Mouse (Mus musculus) liver, embryonic 14.5 days (tissue): ENCODE measurements around the gene Clmn. TPM values are rescaled to one million over a fixed set of nuclear protein-coding genes. Genes with fewer than 3 reads are reported as not detected.
A peak's percentile ranks its signal among the peaks of the same experiment; 100 is the strongest.

Experiments used
- ATAC-seq: fragments of 200-750 bp; cut with Nextera tagmentation; 2 replicates; pipeline ENCODE4 v1.8.0; 2017; ENCODE audit warnings: moderate number of reproducible peaks, mild to moderate bottlenecking, moderate library complexity; ENCODE audit not compliant: insufficient read depth
- DNase-seq, 3 experiments: peaks; one replicate each; pipeline ENCODE4 v3.0.0-alpha.2; 2012 to 2013; ENCODE audit warnings: low read depth in 3 of 3, low spot score in 3 of 3
- H3K27ac ChIP-seq: fragments of 300-500 bp; sonication (generic); 2 replicates; pipeline ENCODE4 v1.5.1; 2014; ENCODE audit warnings: moderate library complexity, mild to moderate bottlenecking, control low read depth, inconsistent platforms
- H3K27me3 ChIP-seq: fragments of 300-500 bp; sonication (generic); 2 replicates; pipeline ENCODE4 v1.6.1; 2014; ENCODE audit warnings: mild to moderate bottlenecking, low read length, moderate library complexity; ENCODE audit not compliant: control insufficient read depth, insufficient read depth
- H3K36me3 ChIP-seq: fragments of 300-500 bp; sonication (generic); replicated peaks from 2 replicates; pipeline ENCODE4 v1.6.1; 2014; ENCODE audit warnings: low read depth; ENCODE audit not compliant: control insufficient read depth, insufficient read depth
- H3K4me1 ChIP-seq, 2 experiments: fragments of 200-500 bp in 1 of 2; fragments of 300-500 bp in 1 of 2; sonication (generic) in 1 of 2; replicated peaks; 2 replicates each; pipeline ENCODE4 v1.6.1; 2012 to 2014; ENCODE audit warnings: antibody characterized with exemption in 1 of 2, inconsistent platforms in 1 of 2, low read length in 1 of 2; ENCODE audit not compliant: control insufficient read depth in 2 of 2, insufficient read depth in 2 of 2
- H3K4me2 ChIP-seq: fragments of 300-500 bp; sonication (generic); 2 replicates; pipeline ENCODE4 v1.6.1; 2014; ENCODE audit warnings: low read depth, mild to moderate bottlenecking, control low read depth, moderate library complexity
- H3K4me3 ChIP-seq, 2 experiments: fragments of 200-500 bp in 1 of 2; fragments of 300-500 bp in 1 of 2; sonication (generic) in 1 of 2; 2 replicates each; pipeline ENCODE4 v1.5.1; 2012 to 2014; ENCODE audit warnings: low read depth in 2 of 2, low read length in 2 of 2, mild to moderate bottlenecking in 2 of 2, control low read depth in 1 of 2, inconsistent platforms in 1 of 2, moderate library complexity in 1 of 2; ENCODE audit not compliant: insufficient read depth in 1 of 2
- H3K9ac ChIP-seq: fragments of 300-500 bp; sonication (generic); replicated peaks from 2 replicates; pipeline ENCODE4 v1.6.1; 2014; ENCODE audit warnings: mild to moderate bottlenecking, control low read depth, moderate library complexity
- H3K9me3 ChIP-seq: fragments of 300-500 bp; sonication (generic); 2 replicates; pipeline ENCODE4 v1.6.1; 2016; ENCODE audit warnings: low read length, mixed read lengths; ENCODE audit not compliant: control insufficient read depth
- CTCF ChIP-seq: IDR thresholded peaks from 2 replicates; pipeline ENCODE4 v1.5.1; 2016; ENCODE audit warnings: antibody characterized with exemption, low read depth, control low read depth
- EP300 ChIP-seq: IDR thresholded peaks from 2 replicates; pipeline ENCODE4 v1.6.1; 2016; ENCODE audit warnings: antibody characterized with exemption, low read depth
- WGBS: fragments of 180-500 bp; shearing (Covaris S2); extraction: QIAGEN DNeasy Blood & Tissue Kit; methylation state at CpG from one replicate; pipeline ENCODE4 v1.1.7; 2014; ENCODE audit not compliant: insufficient replicate concordance; 5-methylcytosine and 5-hydroxymethylcytosine counted together
- polyA plus RNA-seq, 2 experiments: library from polyadenylated mRNA; depleted of rRNA in 1 of 2; stranded (reverse) in 1 of 2; unstranded in 1 of 2; fragments of >200 nt; fragmentation: Nextera tagmentation in 1 of 2; extraction: Ambion mirVana in 1 of 2; gene quantifications; 2 replicates each; pipeline versions ENCODE4 v1.2.1 to v1.2.3; 2012 to 2014

Gene Clmn
- polyA plus RNA-seq, 2 experiments, result 0.32 to 0.33 TPM

- no peak for TF ChIP-seq CTCF
- TF ChIP-seq EP300, result no peak
- 65% methylated on average over 3 of the region's 3 CpGs for WGBS
Measured at GRCm38 (mm10) chr12:104869737-104870136, 4.9 kb upstream of the Clmn start.

GRCm38 (mm10) chr12:104868430-104868829 lies 3.6 kb upstream of the Clmn start:
- DNase-seq (no peak), ATAC-seq (no peak)
- Histone ChIP-seq H3K4me2 (no peak overlapping the region), H3K4me1 (no peaks in the 10 kb centered on the region), H3K36me3 (no peaks in the 10 kb centered on the region), H3K27me3 (peaks cover 17% of the 10 kb centered on the region), H3K9me3 (no peaks in the 10 kb centered on the region), H3K4me3 (no peak overlapping the region), H3K27ac (no peak overlapping the region), H3K9ac (no peak overlapping the region)
- TF ChIP-seq CTCF (no peak), EP300 (no peak)
- WGBS, result 45% methylated on average over 3 of the region's 3 CpGs

More at GRCm38 (mm10) chr12:104869737-104870136, 4.9 kb upstream of the Clmn start:
- H3K4me2 ChIP-seq, result no peak overlapping the region
- H3K9ac ChIP-seq, result no peak overlapping the region
- H3K36me3 ChIP-seq, result no peaks in the 10 kb centered on the region
- no peaks in the 10 kb centered on the region for H3K9me3 ChIP-seq
- DNase-seq (no peak), ATAC-seq (no peak)
- no peak overlapping the region for H3K4me3 ChIP-seq
- no peak overlapping the region for H3K27ac ChIP-seq
- H3K4me1 ChIP-seq, result no peaks in the 10 kb centered on the region
- H3K27me3 ChIP-seq, result peaks cover 9% of the 10 kb centered on the region

GRCm38 (mm10) chr12:104867851-104868250 lies 3.0 kb upstream of the Clmn start:
- H3K4me2 ChIP-seq, result no peak overlapping the region
- H3K27me3 ChIP-seq, result peaks cover 18% of the 10 kb centered on the region
- H3K4me3 ChIP-seq, result no peak overlapping the region
- H3K36me3 ChIP-seq, result no peaks in the 10 kb centered on the region
- no peak overlapping the region for H3K27ac ChIP-seq
- no peak for ATAC-seq
- H3K9me3 ChIP-seq, result no peaks in the 10 kb centered on the region
- TF ChIP-seq CTCF, result no peak
- no peak for TF ChIP-seq EP300
- 59% methylated on average over 6 of the region's 6 CpGs for WGBS
- no peaks in the 10 kb centered on the region for H3K4me1 ChIP-seq
- DNase-seq, result no peak
- H3K9ac ChIP-seq, result no peak overlapping the region

GRCm38 (mm10) chr12:104865166-104865535 lies 275 bp upstream of the Clmn start:
- H3K9me3 ChIP-seq, result no peaks in the 10 kb centered on the region
- peak overlapping the region in 1 of 2 experiments; percentile 53; a peak in 2 of 4 replicates for H3K4me3 ChIP-seq
- H3K27ac ChIP-seq, result no peak overlapping the region
- no peak for TF ChIP-seq CTCF
- TF ChIP-seq EP300, result no peak
- 2% methylated on average over 7 of the region's 10 CpGs for WGBS
- peaks cover 18% of the 10 kb centered on the region for H3K27me3 ChIP-seq
- no peaks in the 10 kb centered on the region for H3K36me3 ChIP-seq
- DNase-seq, result no peak
- no peaks in the 10 kb centered on the region for H3K4me1 ChIP-seq
- H3K9ac ChIP-seq, result no peak overlapping the region
- H3K4me2 ChIP-seq, result peak overlapping the region; percentile 61
- no peak for ATAC-seq

- Histone ChIP-seq H3K4me1 (no peaks in the 10 kb centered on the region), H3K36me3 (no peaks in the 10 kb centered on the region), H3K4me2 (no peak overlapping the region), H3K9me3 (no peaks in the 10 kb centered on the region), H3K9ac (no peak overlapping the region), H3K4me3 (no peak overlapping the region), H3K27me3 (peaks cover 18% of the 10 kb centered on the region), H3K27ac (no peak overlapping the region)
- no peak for TF ChIP-seq CTCF
- no peak for TF ChIP-seq EP300
- 48% methylated on average over 7 of the region's 7 CpGs for WGBS
- DNase-seq (peak in 1 of 3 experiments; percentile 9), ATAC-seq (peak; percentile 26; the same call in 1 of the 2 replicates)
Measured at GRCm38 (mm10) chr12:104863653-104864052, 1.2 kb downstream of the Clmn start.
